In genomic region chr12:104751331-104751813, GRCm38 (mm10) we compare ENCODE assay signal across 8 mouse cellular contexts. TPM values are rescaled to one million over a fixed set of nuclear protein-coding genes. Genes with fewer than 3 reads are reported as not detected.
DNase-seq lines count a peak whose midpoint lies in the region; ATAC-seq and TF ChIP-seq lines count a peak whose summit lies in the region.

No protein-coding gene starts in this region.

- H3K9ac ChIP-seq in kidney, embryonic 16.5 days (replicated peaks; ENCODE audit: low read length): peak overlapping the region; percentile 99
- H3K9ac ChIP-seq in stomach, embryonic 15.5 days: peak overlapping the region; percentile 84

- H3K9me3 ChIP-seq in kidney, embryonic 16.5 days (ENCODE audit: low read length): no peaks in the 10 kb centered on the region
- no peaks in the 10 kb centered on the region for H3K9me3 ChIP-seq in stomach, embryonic 15.5 days

- H3K4me2 ChIP-seq in kidney, embryonic 16.5 days (replicated peaks; ENCODE audit: low read depth, low read length): peak overlapping the region; percentile 98
- H3K4me2 ChIP-seq in stomach, embryonic 15.5 days: peak overlapping the region; percentile 89

- H3K79me3 ChIP-seq in C2C12 (ENCODE audit: low read depth): peaks cover 50% of the 10 kb centered on the region

- ATAC-seq in granulocyte monocyte progenitor cell, adult 5-6 weeks (replicated peaks; ENCODE audit: poor library complexity, severe bottlenecking): 0 out of 2 replicates have a peak, but pooled peaks have one; percentile 5
- ATAC-seq in kidney, embryonic 16.5 days (ENCODE audit: low FRiP score, low TSS enrichment): no peak; the same call in none of the 2 replicates
- ATAC-seq in megakaryocyte progenitor cell, adult 5-6 weeks (replicated peaks; ENCODE audit: poor library complexity): peak; percentile 13
- peak; percentile 32; the same call in 1 of the 2 replicates for ATAC-seq in stomach, embryonic 15.5 days (ENCODE audit: insufficient read depth, low FRiP score, low read depth)

- peaks cover 54% of the 10 kb centered on the region for H3K79me2 ChIP-seq in C2C12 (ENCODE audit: control insufficient read depth, insufficient read depth)

- no peaks in the 10 kb centered on the region for H3K27me3 ChIP-seq in C2C12 (ENCODE audit: control insufficient read depth, insufficient read depth, insufficient read length)
- H3K27me3 ChIP-seq in kidney, embryonic 16.5 days (ENCODE audit: insufficient read depth, low read length): no peaks in the 10 kb centered on the region
- no peaks in the 10 kb centered on the region for H3K27me3 ChIP-seq in stomach, embryonic 15.5 days (replicated peaks)

- H3K27ac ChIP-seq in cortical plate, adult 2 months (ENCODE audit: insufficient read depth, low read length): peak overlapping the region; percentile 76
- H3K27ac ChIP-seq in kidney, embryonic 16.5 days (ENCODE audit: low read length): peak overlapping the region; percentile 89
- H3K27ac ChIP-seq in stomach, embryonic 15.5 days: peak overlapping the region; percentile 83

- peaks cover 8% of the 10 kb centered on the region for H3K36me3 ChIP-seq in C2C12 (ENCODE audit: control insufficient read depth, insufficient read depth)
- H3K36me3 ChIP-seq in kidney, embryonic 16.5 days (ENCODE audit: insufficient read depth, low read length): no peaks in the 10 kb centered on the region
- H3K36me3 ChIP-seq in stomach, embryonic 15.5 days: no peaks in the 10 kb centered on the region

- TF ChIP-seq CTCF in C2C12 (IDR thresholded peaks at IDR 0.05; ENCODE audit: control insufficient read depth, insufficient read depth, insufficient read length): no peak
- no peak for TF ChIP-seq CTCF in cortical plate, adult 2 months (IDR thresholded peaks at IDR 0.05; ENCODE audit: extremely low read depth, insufficient read depth, low read length)

- no peak for TF ChIP-seq POLR2A in cortical plate, adult 2 months (IDR thresholded peaks at IDR 0.05; ENCODE audit: extremely low read depth, insufficient read depth, low read length)

- peak overlapping the region; percentile 90 for H3ac ChIP-seq in C2C12 (ENCODE audit: control insufficient read depth, insufficient read length, low read depth)

- 0% methylated on average over 42 of the region's 52 CpGs for WGBS in kidney, embryonic 16.5 days
- WGBS in stomach, embryonic 15.5 days: under 1% methylated on average over 51 of the region's 52 CpGs

- H3K4me3 ChIP-seq in C2C12 (ENCODE audit: insufficient read depth, poor library complexity, severe bottlenecking): peak overlapping the region; percentile 74
- peak overlapping the region; percentile 98 for H3K4me3 ChIP-seq in cortical plate, adult 2 months (ENCODE audit: insufficient read depth, low read length)
- peak overlapping the region; percentile 88 for H3K4me3 ChIP-seq in kidney, embryonic 16.5 days (ENCODE audit: low read length)
- H3K4me3 ChIP-seq in stomach, embryonic 15.5 days (replicated peaks): peak overlapping the region; percentile 91

- peaks cover 9% of the 10 kb centered on the region for H3K4me1 ChIP-seq in cortical plate, adult 2 months (ENCODE audit: control insufficient read depth, insufficient read depth, low read length)
- H3K4me1 ChIP-seq in kidney, embryonic 16.5 days (ENCODE audit: insufficient read depth, low read length): peaks cover 28% of the 10 kb centered on the region
- peaks cover 21% of the 10 kb centered on the region for H3K4me1 ChIP-seq in stomach, embryonic 15.5 days

- DNase-seq in gastrocnemius, adult 18-20 months (ENCODE audit: low spot score): peak; percentile 30
- no peak for DNase-seq in gastrocnemius, postnatal 10 days

TF ChIP-seq in C2C12, 6 proteins besides CTCF, POLR2A, EP300 and RAD21:
- TF ChIP-seq FOSL1 (IDR thresholded peaks at IDR 0.05; ENCODE audit: insufficient read depth, low read length, poor library complexity, severe bottlenecking) (no peak), MAX (IDR thresholded peaks at IDR 0.05) (peak; percentile 24)

RNA-seq across cellular contexts. Expression of gene Dicer1, which starts 0.4 kb away (rescaled TPM):
- 10 to 100 TPM; 34.0 to 37.7 TPM for total RNA-seq in gastrocnemius, adult 18-20 months (2021)
- total RNA-seq in gastrocnemius, postnatal 10 days (2021): 10 to 100 TPM; 36.7 to 40.4 TPM
- polyA plus RNA-seq in C2C12 (2012; fragmentation: generic; extraction: Trizol): 7.3 TPM
- 19.9 and 20.3 TPM in 2 replicates for polyA plus RNA-seq in cortical plate, adult 2 months (2012; rRNA removed)
- 49.1 and 51.6 TPM in 2 replicates for total RNA-seq in granulocyte monocyte progenitor cell, adult 5-6 weeks (2014; fragmentation: Nextera tagmentation)
- total RNA-seq in granulocyte monocyte progenitor cell, adult 5-6 weeks (2017): 33.2 and 39.5 TPM in 2 replicates
- 17.4 and 21.1 TPM in 2 replicates for polyA plus RNA-seq in kidney, embryonic 16.5 days (2015; fragmentation: Nextera tagmentation; extraction: Ambion mirVana)
- total RNA-seq in megakaryocyte progenitor cell, adult 5-6 weeks (2015): 46.2 and 46.6 TPM in 2 replicates
- 22.4 and 38.8 TPM in 2 replicates for total RNA-seq in megakaryocyte progenitor cell, adult 5-6 weeks (2017)
- polyA plus RNA-seq in stomach, embryonic 15.5 days (2015; fragmentation: Nextera tagmentation; extraction: Ambion mirVana): 27.0 and 31.4 TPM in 2 replicates
